Mouse (Mus musculus) gastrocnemius, postnatal 36 days (tissue): ENCODE results near the gene Dok3. TPM values are rescaled to one million over a fixed set of nuclear protein-coding genes. Genes with fewer than 3 reads are reported as not detected.

ENCODE experiments used
- DNase-seq, 2 experiments: peaks; one replicate each; pipeline ENCODE4 v3.0.0; 2022
- intact Hi-C: fragments of 180-260 bp; cut with DNase I; formaldehyde crosslinking; loops from one replicate; pipeline ENCODE4 v1.15.1; 2025
- total RNA-seq, 2 experiments: library from RNA; stranded (reverse); gene quantifications; 2 replicates each; pipeline ENCODE4 v1.2.3; 2021

The Dok3 gene
- total RNA-seq, 2 experiments from 2014 or later: 0.74 to 1.2 TPM

GRCm38 (mm10) chr13:55510668-55511491, 18.2 kb downstream of the Dok3 start:
- peak; percentile 84 to 88 for DNase-seq
- intact Hi-C loops: no loop called here

- no peak for DNase-seq
- intact Hi-C loops: no loop called here
Measured at GRCm38 (mm10) chr13:55510332-55510667, 18.8 kb downstream of the Dok3 start.

- intact Hi-C loops: no loop called here
Measured at GRCm38 (mm10) chr13:55508531-55508930, 20.6 kb downstream of the Dok3 start.

GRCm38 (mm10) chr13:55507877-55508276, 21.2 kb downstream of the Dok3 start:
- intact Hi-C loops: no loop called here

More at GRCm38 (mm10) chr13:55508531-55508930, 20.6 kb downstream of the Dok3 start:
- no peak for DNase-seq

GRCm38 (mm10) chr13:55506697-55507096, 22.4 kb downstream of the Dok3 start:
- intact Hi-C loops: loop anchor here (1.0 kb wide), 1 partner anchor 11 kb away; no protein-coding TSS in a partner anchor
- no peak for DNase-seq

More at GRCm38 (mm10) chr13:55507877-55508276, 21.2 kb downstream of the Dok3 start:
- no peak for DNase-seq

GRCm38 (mm10) chr13:55505810-55506209, 23.3 kb downstream of the Dok3 start:
- intact Hi-C loops: loop anchor here (1.0 kb wide), 1 partner anchor 11 kb away; no protein-coding TSS in a partner anchor
- no peak for DNase-seq

- intact Hi-C loops: no loop called here
- no peak for DNase-seq
Measured at GRCm38 (mm10) chr13:55504390-55504789, 24.7 kb downstream of the Dok3 start.

GRCm38 (mm10) chr13:55502405-55502804, 26.7 kb downstream of the Dok3 start:
- intact Hi-C loops: no loop called here
- peak in 1 of 2 experiments; percentile 12 for DNase-seq

- intact Hi-C loops: no loop called here
- DNase-seq: no peak
Measured at GRCm38 (mm10) chr13:55500575-55500974, 28.5 kb downstream of the Dok3 start.

- DNase-seq: no peak
- intact Hi-C loops: no loop called here
Measured at GRCm38 (mm10) chr13:55498906-55499305, 30.2 kb downstream of the Dok3 start.

GRCm38 (mm10) chr13:55496661-55497060, 32.4 kb downstream of the Dok3 start:
- intact Hi-C loops: no loop called here
- DNase-seq: no peak

GRCm38 (mm10) chr13:55495702-55496101, 33.4 kb downstream of the Dok3 start:
- no peak for DNase-seq
- intact Hi-C loops: loop anchor here (1.0 kb wide), 1 partner anchor 11 kb away; no protein-coding TSS in a partner anchor

- DNase-seq: peak in 1 of 2 experiments; percentile 50
- intact Hi-C loops: loop anchor here (1.0 kb wide), 1 partner anchor 11 kb away; no protein-coding TSS in a partner anchor
Measured at GRCm38 (mm10) chr13:55494883-55495621, 34.0 kb downstream of the Dok3 start.

GRCm38 (mm10) chr13:55494257-55494656, 34.8 kb downstream of the Dok3 start:
- DNase-seq: no peak
- intact Hi-C loops: no loop called here

GRCm38 (mm10) chr13:55487578-55488498, 41.3 kb downstream of the Dok3 start, which contains the start of gene Dbn1:
Dbn1 (minus strand) TSS chr13:55488111.
- DNase-seq: no peak
- intact Hi-C loops: no loop called here

- intact Hi-C loops: no loop called here
- no peak for DNase-seq
Measured at GRCm38 (mm10) chr13:55486916-55487577, 42.0 kb downstream of the Dok3 start.

- peak in 1 of 2 experiments; percentile 46 for DNase-seq
- intact Hi-C loops: no loop called here
Measured at GRCm38 (mm10) chr13:55486029-55486794, 42.9 kb downstream of the Dok3 start.

GRCm38 (mm10) chr13:55484520-55485088, 44.5 kb downstream of the Dok3 start:
- intact Hi-C loops: no loop called here
- no peak for DNase-seq

- no peak for DNase-seq
- intact Hi-C loops: no loop called here
Measured at GRCm38 (mm10) chr13:55483593-55483992, 45.5 kb downstream of the Dok3 start.
